Mouse (Mus musculus) spleen, postnatal 10 days (tissue): ENCODE results near the gene Il4.
"Not testable (repeated sequence)": the region's sequence is repeated elsewhere in the genome, so short reads cannot be mapped to it uniquely, and the experiment has no call there.

Experiments used
- DNase-seq, 2 experiments: peaks; one replicate each; pipeline ENCODE4 v3.0.0; 2021 to 2022; ENCODE audit warnings: low spot score in 2 of 2

Gene Il4

GRCm38 (mm10) chr11:53566646-53567045 lies 51.8 kb downstream of the Il4 start:
- DNase-seq, result no peak

- DNase-seq, result no peak
Observed at GRCm38 (mm10) chr11:53561986-53562385, 56.5 kb downstream of the Il4 start.

- DNase-seq, result not testable (repeated sequence)
Observed at GRCm38 (mm10) chr11:53559980-53560379, 58.5 kb downstream of the Il4 start.

GRCm38 (mm10) chr11:53557992-53558391 lies 60.5 kb downstream of the Il4 start:
- not testable (repeated sequence) for DNase-seq

GRCm38 (mm10) chr11:53556529-53556928 lies 61.9 kb downstream of the Il4 start:
- DNase-seq, result not testable (repeated sequence)
